Mouse (Mus musculus): ENCODE data around the gene Rnf5.
A peak's percentile ranks its signal among the peaks of the same experiment; 100 is the strongest.

Gene Rnf5

DNA sequence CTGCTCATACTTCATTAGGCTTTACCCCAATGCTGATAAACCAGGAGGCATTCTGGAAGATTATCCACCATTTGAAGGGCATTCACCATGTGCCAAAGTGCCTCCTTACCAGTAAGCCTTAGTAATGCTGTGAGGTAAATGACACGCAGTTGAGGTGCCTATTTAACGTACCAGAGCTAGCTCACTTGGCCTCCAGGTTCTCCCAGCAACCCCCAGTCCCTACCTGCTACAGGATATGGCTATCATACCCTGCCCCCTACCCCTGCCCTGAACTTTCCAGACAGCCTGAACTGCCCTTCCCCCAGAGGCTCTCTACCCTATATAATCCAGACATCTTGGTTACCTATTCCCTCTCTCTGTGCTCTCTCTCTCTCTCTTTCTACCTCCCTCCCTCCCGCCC, 14.7 kb downstream of the Rnf5 start:
- H3K27me3 ChIP-seq (ENCODE audit: control insufficient read depth, insufficient read depth, low read length, poor library complexity, severe bottlenecking): 0 out of 2 replicates have a peak, but pooled peaks cover 2% of the 10 kb centered on the region
- peaks cover 2% of the 10 kb centered on the region; the same call in 1 of the 2 replicates for H3K36me3 ChIP-seq (ENCODE audit: control insufficient read depth, insufficient read depth, low read length, poor library complexity, severe bottlenecking)
- DNase-seq (ENCODE audit: low read depth, low spot score): no peak

- 0 out of 2 replicates have a peak, but pooled peaks cover 2% of the 10 kb centered on the region for H3K27me3 ChIP-seq (ENCODE audit: control insufficient read depth, insufficient read depth, low read length, poor library complexity, severe bottlenecking)
- no peak for DNase-seq (ENCODE audit: low read depth, low spot score)
- H3K36me3 ChIP-seq (ENCODE audit: control insufficient read depth, insufficient read depth, low read length, poor library complexity, severe bottlenecking): peaks cover 2% of the 10 kb centered on the region; the same call in 1 of the 2 replicates
Observed at GRCm38 (mm10) chr17:34587814-34588213, 15.7 kb downstream of the Rnf5 start.

DNA sequence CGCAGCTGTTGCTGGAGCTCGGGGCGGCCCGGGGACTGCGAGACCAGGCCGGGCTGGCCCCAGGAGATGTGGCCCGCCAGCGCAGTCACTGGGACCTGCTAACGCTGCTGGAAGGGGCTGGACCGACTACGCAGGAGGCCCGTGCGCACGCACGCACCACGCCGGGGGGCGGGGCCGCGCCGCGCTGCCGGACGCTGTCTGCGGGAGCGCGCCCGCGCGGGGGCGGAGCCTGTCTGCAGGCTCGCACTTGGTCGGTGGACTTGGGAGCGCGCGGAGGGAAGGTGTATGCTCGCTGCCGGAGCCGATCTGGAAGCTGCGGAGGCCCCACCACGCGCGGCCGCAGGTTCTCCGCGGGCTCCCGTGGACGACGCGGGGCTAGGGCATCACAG, 16.1 kb downstream of the Rnf5 start:
- Histone ChIP-seq H3K36me3 (ENCODE audit: control insufficient read depth, insufficient read depth, low read length, poor library complexity, severe bottlenecking) (peaks cover 2% of the 10 kb centered on the region; the same call in 1 of the 2 replicates), H3K27me3 (ENCODE audit: control insufficient read depth, insufficient read depth, low read length, poor library complexity, severe bottlenecking) (0 out of 2 replicates have a peak, but pooled peaks cover 2% of the 10 kb centered on the region)
- DNase-seq (ENCODE audit: low read depth, low spot score): peak; percentile 96

DNA sequence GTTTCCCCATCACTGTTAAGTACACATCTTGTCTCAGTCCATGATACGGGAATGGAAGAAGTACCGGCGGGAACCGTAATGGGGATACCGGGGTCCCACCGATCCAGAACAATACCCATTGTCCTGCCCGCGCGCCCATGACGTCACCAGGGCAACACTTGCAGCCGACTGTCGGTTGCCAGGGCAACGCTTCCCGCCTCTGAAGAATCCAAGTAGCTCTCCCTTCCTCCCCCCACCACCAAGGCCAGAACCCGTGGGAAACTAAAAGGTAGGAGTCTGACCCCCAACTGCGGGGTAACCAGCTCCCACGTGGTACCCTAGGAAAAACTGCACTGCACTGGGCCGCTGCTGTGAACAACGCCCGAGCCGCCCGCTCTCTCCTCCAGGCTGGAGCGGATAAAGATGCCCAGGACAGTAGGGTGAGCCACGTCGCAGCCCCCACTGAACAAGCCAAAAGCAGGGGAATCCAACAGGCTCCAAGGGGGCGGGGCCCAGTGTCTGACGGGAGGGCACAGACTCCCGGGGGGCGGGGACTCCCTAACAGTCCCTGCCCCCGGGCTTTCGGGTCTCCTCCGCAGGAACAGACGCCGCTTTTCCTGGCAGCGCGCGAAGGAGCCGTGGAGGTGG, 16.6 kb downstream of the Rnf5 start:
- Histone ChIP-seq H3K27me3 (ENCODE audit: control insufficient read depth, insufficient read depth, low read length, poor library complexity, severe bottlenecking) (0 out of 2 replicates have a peak, but pooled peaks cover 2% of the 10 kb centered on the region), H3K36me3 (ENCODE audit: control insufficient read depth, insufficient read depth, low read length, poor library complexity, severe bottlenecking) (peaks cover 2% of the 10 kb centered on the region; the same call in 1 of the 2 replicates)
- DNase-seq (ENCODE audit: low read depth, low spot score): peak; percentile 69

DNA sequence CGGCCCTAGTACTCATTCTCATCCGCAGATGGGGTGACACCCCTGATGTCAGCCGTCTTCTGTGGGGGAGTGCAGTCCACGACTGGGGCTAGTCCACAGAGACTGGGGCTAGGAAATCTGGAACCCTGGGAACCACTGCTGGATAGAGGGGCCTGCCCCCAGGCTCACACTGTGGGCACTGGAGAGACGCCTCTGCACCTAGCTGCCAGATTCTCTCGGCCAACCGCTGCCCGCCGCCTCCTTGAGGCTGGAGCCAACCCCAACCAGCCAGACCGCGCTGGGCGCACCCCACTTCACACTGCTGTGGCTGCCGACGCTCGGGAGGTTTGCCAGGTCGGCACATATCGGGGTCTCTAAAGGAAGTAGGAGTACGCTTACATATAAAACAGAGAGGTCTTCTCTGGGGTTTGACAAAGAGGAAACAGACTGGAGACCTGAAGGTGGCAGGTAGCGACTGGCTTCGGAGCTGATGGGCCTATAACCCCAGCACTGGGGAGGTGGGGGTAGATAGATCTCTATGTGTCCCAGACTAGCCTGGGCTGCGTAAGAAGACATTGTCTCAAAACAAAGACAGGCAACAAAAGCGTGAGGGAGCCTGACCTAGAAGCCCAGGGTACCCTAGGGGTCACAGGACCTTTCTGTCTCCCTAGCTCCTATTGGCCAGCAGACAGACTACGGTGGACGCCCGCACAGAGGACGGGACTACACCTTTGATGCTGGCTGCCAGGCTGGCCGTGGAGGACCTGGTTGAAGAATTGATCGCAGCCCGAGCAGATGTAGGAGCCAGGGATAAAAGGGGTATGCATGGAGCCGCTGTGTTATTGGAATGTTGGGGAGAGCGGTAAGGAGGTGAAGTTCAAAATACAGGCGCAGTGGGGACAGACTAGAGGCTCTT, 17.4 kb downstream of the Rnf5 start:
- 0 out of 2 replicates have a peak, but pooled peaks cover under 1% of the 10 kb centered on the region for H3K27me3 ChIP-seq (ENCODE audit: control insufficient read depth, insufficient read depth, low read length, poor library complexity, severe bottlenecking)
- peaks cover 1% of the 10 kb centered on the region; the same call in 1 of the 2 replicates for H3K36me3 ChIP-seq (ENCODE audit: control insufficient read depth, insufficient read depth, low read length, poor library complexity, severe bottlenecking)
- DNase-seq (ENCODE audit: low read depth, low spot score): no peak

DNA sequence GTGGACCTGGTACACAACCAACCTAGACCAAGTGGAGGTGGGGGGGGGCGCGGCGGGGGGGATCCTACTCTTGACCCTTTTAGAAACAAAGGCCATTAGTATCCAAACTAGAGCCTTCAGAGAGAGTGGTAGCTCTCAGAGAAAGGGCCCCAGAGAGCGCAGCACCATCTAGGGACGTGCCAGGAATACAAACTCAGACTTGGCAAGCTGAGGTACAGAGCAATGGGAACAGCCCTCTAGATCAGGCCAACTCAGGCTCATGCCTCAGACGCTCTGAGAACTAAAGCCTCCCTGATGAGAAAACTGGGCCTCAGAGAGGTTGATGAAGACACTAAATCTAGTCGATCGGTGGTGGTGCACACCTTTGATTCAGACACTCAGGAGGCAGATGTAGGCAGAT, 18.4 kb downstream of the Rnf5 start:
- Histone ChIP-seq H3K36me3 (ENCODE audit: control insufficient read depth, insufficient read depth, low read length, poor library complexity, severe bottlenecking) (no peaks in the 10 kb centered on the region), H3K27me3 (ENCODE audit: control insufficient read depth, insufficient read depth, low read length, poor library complexity, severe bottlenecking) (no peaks in the 10 kb centered on the region)
- DNase-seq (ENCODE audit: low read depth, low spot score): no peak

GRCm38 (mm10) chr17:34583819-34584218, 19.7 kb downstream of the Rnf5 start:
- H3K27me3 ChIP-seq (ENCODE audit: control insufficient read depth, insufficient read depth, low read length, poor library complexity, severe bottlenecking): no peaks in the 10 kb centered on the region

GRCm38 (mm10) chr17:34583397-34583796, 20.1 kb downstream of the Rnf5 start:
- DNase-seq (ENCODE audit: low read depth, low spot score): no peak
- no peaks in the 10 kb centered on the region for H3K36me3 ChIP-seq (ENCODE audit: control insufficient read depth, insufficient read depth, low read length, poor library complexity, severe bottlenecking)
- no peaks in the 10 kb centered on the region for H3K27me3 ChIP-seq (ENCODE audit: control insufficient read depth, insufficient read depth, low read length, poor library complexity, severe bottlenecking)

More at GRCm38 (mm10) chr17:34583819-34584218, 19.7 kb downstream of the Rnf5 start:
- no peak for DNase-seq (ENCODE audit: low read depth, low spot score)
- H3K36me3 ChIP-seq (ENCODE audit: control insufficient read depth, insufficient read depth, low read length, poor library complexity, severe bottlenecking): no peaks in the 10 kb centered on the region

DNA sequence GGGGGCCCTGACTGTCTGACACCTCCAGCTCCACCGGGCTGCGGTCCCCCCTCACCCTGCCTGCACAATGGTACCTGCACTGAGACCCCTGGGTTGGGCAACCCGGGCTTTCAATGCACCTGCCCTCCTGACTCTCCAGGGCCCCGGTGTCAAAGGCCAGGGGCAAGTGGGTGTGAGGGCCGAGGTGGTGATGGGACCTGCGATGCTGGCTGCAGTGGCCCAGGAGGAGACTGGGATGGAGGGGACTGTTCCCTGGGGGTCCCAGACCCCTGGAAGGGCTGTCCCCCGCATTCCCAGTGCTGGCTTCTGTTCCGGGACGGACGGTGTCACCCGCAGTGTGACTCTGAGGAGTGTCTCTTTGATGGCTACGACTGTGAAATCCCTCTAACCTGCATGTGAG, 21.0 kb downstream of the Rnf5 start:
- Histone ChIP-seq H3K36me3 (ENCODE audit: control insufficient read depth, insufficient read depth, low read length, poor library complexity, severe bottlenecking) (no peaks in the 10 kb centered on the region), H3K27me3 (ENCODE audit: control insufficient read depth, insufficient read depth, low read length, poor library complexity, severe bottlenecking) (no peaks in the 10 kb centered on the region)
- DNase-seq (ENCODE audit: low read depth, low spot score): no peak

DNA sequence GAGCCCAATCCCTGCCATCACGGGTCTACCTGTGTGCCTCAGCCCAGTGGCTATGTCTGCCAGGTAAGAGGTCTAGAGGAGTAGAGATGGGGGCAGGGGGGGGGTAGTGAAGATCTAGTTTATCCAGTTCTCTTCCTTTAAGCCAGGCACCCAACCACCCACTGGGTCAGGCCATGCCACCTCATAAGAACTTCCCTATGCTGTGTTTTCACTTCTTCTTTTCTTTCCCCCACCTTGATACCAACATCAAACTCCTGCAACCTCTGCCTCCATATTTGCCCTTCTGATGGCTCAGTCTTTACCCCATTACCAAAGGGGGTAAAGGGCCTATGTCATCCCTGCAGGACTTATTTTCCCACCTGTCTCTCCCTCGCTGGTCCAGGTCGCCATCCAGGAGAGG, 25.4 kb downstream of the Rnf5 start:
- DNase-seq (ENCODE audit: low read depth, low spot score): peak; percentile 83
- no peaks in the 10 kb centered on the region for H3K27me3 ChIP-seq (ENCODE audit: control insufficient read depth, insufficient read depth, low read length, poor library complexity, severe bottlenecking)
- no peaks in the 10 kb centered on the region for H3K36me3 ChIP-seq (ENCODE audit: control insufficient read depth, insufficient read depth, low read length, poor library complexity, severe bottlenecking)

DNA sequence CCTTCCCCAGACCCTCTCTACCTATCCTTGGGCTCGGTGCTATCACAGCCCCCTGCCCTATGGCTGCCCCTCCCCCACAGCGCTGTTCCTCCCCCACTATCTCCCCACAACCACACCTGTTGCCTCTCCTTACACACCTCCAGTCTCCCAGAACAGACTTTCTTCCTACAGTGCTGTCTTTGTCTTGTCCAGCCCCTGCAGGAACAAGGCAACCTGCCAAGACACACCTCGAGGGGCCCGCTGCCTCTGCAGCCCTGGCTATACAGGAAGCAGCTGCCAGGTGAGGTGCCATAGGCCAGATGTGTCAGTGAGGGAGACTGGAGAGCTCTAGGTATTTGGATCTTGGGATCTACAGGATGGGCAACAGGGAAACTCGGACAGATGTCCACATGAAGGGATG, 26.9 kb downstream of the Rnf5 start:
- no peak for DNase-seq (ENCODE audit: low read depth, low spot score)
- Histone ChIP-seq H3K27me3 (ENCODE audit: control insufficient read depth, insufficient read depth, low read length, poor library complexity, severe bottlenecking) (no peaks in the 10 kb centered on the region), H3K36me3 (ENCODE audit: control insufficient read depth, insufficient read depth, low read length, poor library complexity, severe bottlenecking) (no peaks in the 10 kb centered on the region)

GRCm38 (mm10) chr17:34572361-34572760, 31.1 kb downstream of the Rnf5 start:
- DNase-seq (ENCODE audit: low read depth, low spot score): peak; percentile 10
- H3K27me3 ChIP-seq (ENCODE audit: control insufficient read depth, insufficient read depth, low read length, poor library complexity, severe bottlenecking): no peaks in the 10 kb centered on the region
- no peaks in the 10 kb centered on the region for H3K36me3 ChIP-seq (ENCODE audit: control insufficient read depth, insufficient read depth, low read length, poor library complexity, severe bottlenecking)

GRCm38 (mm10) chr17:34571875-34572274, 31.6 kb downstream of the Rnf5 start:
- Histone ChIP-seq H3K27me3 (ENCODE audit: control insufficient read depth, insufficient read depth, low read length, poor library complexity, severe bottlenecking) (no peaks in the 10 kb centered on the region), H3K36me3 (ENCODE audit: control insufficient read depth, insufficient read depth, low read length, poor library complexity, severe bottlenecking) (no peaks in the 10 kb centered on the region)
- DNase-seq (ENCODE audit: low read depth, low spot score): peak; percentile 53

GRCm38 (mm10) chr17:34569919-34570318, 33.6 kb downstream of the Rnf5 start:
- no peaks in the 10 kb centered on the region for H3K36me3 ChIP-seq (ENCODE audit: control insufficient read depth, insufficient read depth, low read length, poor library complexity, severe bottlenecking)
- no peak for DNase-seq (ENCODE audit: low read depth, low spot score)
- H3K27me3 ChIP-seq (ENCODE audit: control insufficient read depth, insufficient read depth, low read length, poor library complexity, severe bottlenecking): no peaks in the 10 kb centered on the region

GRCm38 (mm10) chr17:34568421-34568820, 35.1 kb downstream of the Rnf5 start:
- DNase-seq (ENCODE audit: low read depth, low spot score): no peak
- no peaks in the 10 kb centered on the region for H3K36me3 ChIP-seq (ENCODE audit: control insufficient read depth, insufficient read depth, low read length, poor library complexity, severe bottlenecking)
- H3K27me3 ChIP-seq (ENCODE audit: control insufficient read depth, insufficient read depth, low read length, poor library complexity, severe bottlenecking): no peaks in the 10 kb centered on the region

Measured in splenic B cell, adult 2 months (primary cell).